Mouse (Mus musculus) small intestine, adult 10 weeks (tissue): ENCODE measurements around the gene Gck. TPM values are rescaled to one million over a fixed set of nuclear protein-coding genes. Genes with fewer than 3 reads are reported as not detected.

Experiments
- polyA plus RNA-seq: library from polyadenylated mRNA; stranded (reverse); fragments of 350-450 nt; fragmentation: Illumina TruSeq; extraction: RNeasy Lipid Tissue Mini Kit (QIAGEN cat#74804); gene quantifications from one replicate; pipeline ENCODE4 v1.2.3, GENCODE M21; 2014; ENCODE audit warnings: low replicate concordance

The Gck gene
- not detected for polyA plus RNA-seq

GRCm38 (mm10) chr11:5949586-5950352, at the start of gene Gck:
Gene Gck (minus strand): TSS chr11:5950081.

GRCm38 (mm10) chr11:5955546-5956276, 5.8 kb upstream of the Gck start, which contains the start of gene Ykt6:
Gene Ykt6 (plus strand): TSS chr11:5955693.

GRCm38 (mm10) chr11:5898531-5898930, 51.4 kb downstream of the Gck start, which contains the start of gene Myl7:
Gene Myl7 (minus strand): TSS chr11:5898782.

GRCm38 (mm10) chr11:5877921-5878526, 71.9 kb downstream of the Gck start, which contains the start of gene Pold2:
Gene Pold2 (minus strand): TSS chr11:5878292.

GRCm38 (mm10) chr11:5861678-5862393, 88.0 kb downstream of the Gck start, which contains the start of gene Aebp1:
Gene Aebp1 (plus strand): TSS chr11:5861947.

Other genes starting within 250 kb of the Gck start
- gene Mrps24, start 234.4 kb downstream of the Gck start, polyA plus RNA-seq = 3.2 TPM
- gene Urgcp, start 187.7 kb downstream of the Gck start, polyA plus RNA-seq = 5.7 TPM
- gene Dbnl, start 161.6 kb downstream of the Gck start, polyA plus RNA-seq = 5.2 TPM
- gene Pgam2, start 146.3 kb downstream of the Gck start, polyA plus RNA-seq = not detected
- gene Polm, start 112.1 kb downstream of the Gck start, polyA plus RNA-seq = not detected
- gene Aebp1, start 88.1 kb downstream of the Gck start, polyA plus RNA-seq = 0.26 TPM
- not detected for gene Pold2, start 71.8 kb downstream of the Gck start, polyA plus RNA-seq
- not detected for gene Myl7, start 51.3 kb downstream of the Gck start, polyA plus RNA-seq
- gene Ykt6, start 5.6 kb upstream of the Gck start, polyA plus RNA-seq = 50.3 TPM
- gene Camk2b, start 116.3 kb upstream of the Gck start, polyA plus RNA-seq = 1.2 TPM
- gene A730071L15Rik, start 249.9 kb upstream of the Gck start, polyA plus RNA-seq = 0.33 TPM